In genomic region chr3:102670972-102671371, GRCm38 (mm10) we compare ENCODE assay signal across 22 mouse cellular contexts.
"Had no signal": no experiment of that assay in that cellular context is flagged by ENCODE, and none has a peak within 500 bp of the region (broad histone marks: within the 10 kb centered on the region; RNA-seq: fewer than 3 reads in every experiment).

No protein-coding gene starts in this region.

- H3K36me3 ChIP-seq: kidney, embryonic 15.5 days; limb, embryonic 13.5 days; liver, embryonic 12.5 days; liver, embryonic 15.5 days; lung, embryonic 15.5 days; midbrain, embryonic 12.5 days; midbrain, embryonic 15.5 days; neural tube, embryonic 12.5 days; neural tube, embryonic 15.5 days; stomach, embryonic 15.5 days had no signal

- ATAC-seq: liver, embryonic 12.5 days; midbrain, embryonic 15.5 days had no signal

- H3K4me2 ChIP-seq: kidney, embryonic 15.5 days; limb, embryonic 13.5 days; liver, embryonic 12.5 days; liver, embryonic 15.5 days; lung, embryonic 15.5 days; midbrain, embryonic 12.5 days; midbrain, embryonic 15.5 days; neural tube, embryonic 12.5 days; neural tube, embryonic 15.5 days; stomach, embryonic 15.5 days had no signal

- H3K9me3 ChIP-seq: kidney, embryonic 15.5 days; limb, embryonic 13.5 days; liver, embryonic 12.5 days; liver, embryonic 15.5 days; lung, embryonic 15.5 days; midbrain, embryonic 12.5 days; midbrain, embryonic 15.5 days; neural tube, embryonic 12.5 days; neural tube, embryonic 15.5 days; stomach, embryonic 15.5 days had no signal

- H3K27ac ChIP-seq: kidney, embryonic 15.5 days; limb, embryonic 13.5 days; liver, embryonic 12.5 days; liver, embryonic 15.5 days; lung, embryonic 15.5 days; midbrain, embryonic 12.5 days; midbrain, embryonic 15.5 days; neural tube, embryonic 12.5 days; neural tube, embryonic 15.5 days; stomach, embryonic 15.5 days had no signal

- H3K4me3 ChIP-seq: kidney, embryonic 15.5 days; limb, embryonic 13.5 days; liver, embryonic 12.5 days; liver, embryonic 15.5 days; lung, embryonic 15.5 days; megakaryocyte, embryonic 14.5 days; midbrain, embryonic 12.5 days; midbrain, embryonic 15.5 days; neural tube, embryonic 12.5 days; neural tube, embryonic 15.5 days; stomach, embryonic 15.5 days had no signal

- H3K9ac ChIP-seq: kidney, embryonic 15.5 days; limb, embryonic 13.5 days; liver, embryonic 12.5 days; liver, embryonic 15.5 days; lung, embryonic 15.5 days; midbrain, embryonic 12.5 days; midbrain, embryonic 15.5 days; neural tube, embryonic 12.5 days; neural tube, embryonic 15.5 days; stomach, embryonic 15.5 days had no signal

- DNase-seq: kidney, adult 8-10 months; kidney, postnatal 10 days; kidney, postnatal 4 days; left cerebral cortex, postnatal 4 days; liver; lung, postnatal 10 days; lung, postnatal 36 days; right cerebral cortex, adult 18-20 months; right cerebral cortex, postnatal 14 days; spleen, adult 18-20 months; thymus, postnatal 25 days had no signal

- H3K27me3 ChIP-seq: kidney, embryonic 15.5 days; limb, embryonic 13.5 days; liver, embryonic 15.5 days; lung, embryonic 15.5 days; megakaryocyte, embryonic 14.5 days; midbrain, embryonic 12.5 days; midbrain, embryonic 15.5 days; neural tube, embryonic 12.5 days; neural tube, embryonic 15.5 days; stomach, embryonic 15.5 days had no signal

- H3K4me1 ChIP-seq: kidney, embryonic 15.5 days; liver, embryonic 12.5 days; liver, embryonic 15.5 days; megakaryocyte, embryonic 14.5 days; midbrain, embryonic 12.5 days; midbrain, embryonic 15.5 days; neural tube, embryonic 12.5 days; neural tube, embryonic 15.5 days; stomach, embryonic 15.5 days had no signal
